Mouse (Mus musculus) heart, adult 2 months (tissue): Measurements from ENCODE around the gene Slc25a25. TPM values are rescaled to one million over a fixed set of nuclear protein-coding genes. Genes with fewer than 3 reads are reported as not detected.

Source experiments
- DNase-seq, 2 experiments: peaks; one replicate each; pipeline ENCODE4 v3.0.0; 2021
- H3K27ac ChIP-seq: fragments of 200-600 bp; 2 replicates; pipeline ENCODE4 v1.8.1; 2022
- H3K27me3 ChIP-seq: fragments of 200-500 bp; 2 replicates; pipeline ENCODE4 v1.6.1; 2012; ENCODE audit warnings: mild to moderate bottlenecking, low read length, inconsistent platforms, mixed read lengths; ENCODE audit not compliant: control insufficient read depth, insufficient read depth
- H3K36me3 ChIP-seq: fragments of 200-500 bp; 2 replicates; pipeline ENCODE4 v1.6.1; 2012; ENCODE audit warnings: low read length, inconsistent platforms; ENCODE audit not compliant: control insufficient read depth, insufficient read depth
- H3K4me1 ChIP-seq: fragments of 200-500 bp; 2 replicates; pipeline ENCODE4 v1.6.1; 2011; ENCODE audit warnings: low read length; ENCODE audit not compliant: control insufficient read depth, insufficient read depth
- H3K4me3 ChIP-seq: fragments of 200-600 bp; 2 replicates; pipeline ENCODE4 v1.8.1; 2022
- H3K79me2 ChIP-seq: fragments of 200-500 bp; replicated peaks from 2 replicates; pipeline ENCODE4 v1.6.1; 2012; ENCODE audit warnings: mild to moderate bottlenecking, inconsistent platforms, low read length, moderate library complexity, mixed read lengths; ENCODE audit not compliant: control insufficient read depth, insufficient read depth
- H3K9ac ChIP-seq: fragments of 200-500 bp; 2 replicates; pipeline ENCODE4 v1.6.1; 2012; ENCODE audit warnings: low read depth, mild to moderate bottlenecking, control low read depth, inconsistent platforms, low read length, mixed read lengths
- CTCF ChIP-seq: fragments of 200-600 bp; IDR thresholded peaks from 2 replicates; pipeline ENCODE4 v1.8.1; 2022; ENCODE audit warnings: antibody characterized with exemption, mild to moderate bottlenecking, moderate library complexity
- EP300 ChIP-seq: fragments of 200-500 bp; IDR thresholded peaks from 2 replicates; pipeline ENCODE4 v1.6.1; 2011; ENCODE audit warnings: low read depth, low read length, control low read depth; ENCODE audit not compliant: insufficient read depth
- POLR2A ChIP-seq: fragments of 200-500 bp; IDR thresholded peaks from 2 replicates; pipeline ENCODE4 v1.6.1; 2011; ENCODE audit warnings: mild to moderate bottlenecking, low read depth, low read length, control low read depth; ENCODE audit not compliant: insufficient read depth
- WGBS: fragments of 180-500 bp; shearing (Covaris S2); methylation state at CpG from one replicate; pipeline ENCODE4 v1.1.7; 2018; 5-methylcytosine and 5-hydroxymethylcytosine counted together
- intact Hi-C: fragments of 180-260 bp; cut with DNase I; formaldehyde crosslinking; loops from one replicate; pipeline ENCODE4 v1.15.1; 2025
- polyA plus RNA-seq: library from polyadenylated mRNA; depleted of rRNA; stranded (reverse); fragments of >200 nt; gene quantifications from 2 replicates; pipeline ENCODE4 v1.2.3, GENCODE M21; 2012
- total RNA-seq, 2 experiments: library from RNA; stranded (reverse); gene quantifications; 2 replicates each; pipeline ENCODE4 v1.2.3; 2021

Slc25a25 gene
- total and polyA plus RNA-seq, 3 experiments: 5.7 to 10.1 (median 8.5) TPM

GRCm38 (mm10) chr2:32413936-32414335 lies 37.3 kb downstream of the Slc25a25 start:
- no peaks in the 10 kb centered on the region; the same call in 1 of the 2 replicates for H3K36me3 ChIP-seq
- H3K4me3 ChIP-seq: no peak overlapping the region
- H3K4me1 ChIP-seq: peaks cover 2% of the 10 kb centered on the region
- 57% methylated on average over 5 of the region's 5 CpGs for WGBS
- H3K27ac ChIP-seq: no peak overlapping the region
- intact Hi-C loops: no loop called here
- DNase-seq: no peak
- TF ChIP-seq POLR2A: no peak
- TF ChIP-seq CTCF: no peak
- TF ChIP-seq EP300: no peak
- H3K27me3 ChIP-seq: no peaks in the 10 kb centered on the region
- no peaks in the 10 kb centered on the region for H3K79me2 ChIP-seq
- no peak overlapping the region for H3K9ac ChIP-seq

GRCm38 (mm10) chr2:32412742-32413531 lies 38.3 kb downstream of the Slc25a25 start:
- DNase-seq: no peak
- Histone ChIP-seq H3K4me3 (no peak overlapping the region), H3K27me3 (no peaks in the 10 kb centered on the region), H3K79me2 (no peaks in the 10 kb centered on the region), H3K27ac (no peak overlapping the region), H3K4me1 (no peaks in the 10 kb centered on the region), H3K9ac (no peak overlapping the region), H3K36me3 (no peaks in the 10 kb centered on the region)
- TF ChIP-seq EP300: no peak
- TF ChIP-seq CTCF: no peak
- TF ChIP-seq POLR2A: no peak
- 81% methylated on average over 6 of the region's 6 CpGs for WGBS
- intact Hi-C loops: no loop called here

GRCm38 (mm10) chr2:32411407-32411806 lies 39.8 kb downstream of the Slc25a25 start:
- Histone ChIP-seq H3K79me2 (no peaks in the 10 kb centered on the region), H3K27me3 (no peaks in the 10 kb centered on the region), H3K9ac (no peak overlapping the region), H3K27ac (no peak overlapping the region), H3K4me1 (no peaks in the 10 kb centered on the region), H3K4me3 (no peak overlapping the region), H3K36me3 (no peaks in the 10 kb centered on the region)
- no peak for DNase-seq
- intact Hi-C loops: no loop called here
- no peak for TF ChIP-seq CTCF
- TF ChIP-seq EP300: no peak
- no peak for TF ChIP-seq POLR2A
- WGBS: 77% methylated on average over 7 of the region's 7 CpGs

GRCm38 (mm10) chr2:32408429-32409424 lies 42.5 kb downstream of the Slc25a25 start:
- WGBS: 80% methylated on average over 25 of the region's 25 CpGs
- no peaks in the 10 kb centered on the region for H3K4me1 ChIP-seq
- H3K36me3 ChIP-seq: no peaks in the 10 kb centered on the region
- no peaks in the 10 kb centered on the region for H3K27me3 ChIP-seq
- no peak overlapping the region for H3K9ac ChIP-seq
- intact Hi-C loops: no loop called here
- no peak for TF ChIP-seq POLR2A
- TF ChIP-seq CTCF: no peak
- no peak for TF ChIP-seq EP300
- DNase-seq: no peak
- no peak overlapping the region for H3K4me3 ChIP-seq
- H3K27ac ChIP-seq: no peak overlapping the region
- no peaks in the 10 kb centered on the region for H3K79me2 ChIP-seq

GRCm38 (mm10) chr2:32407144-32407824 lies 44.0 kb downstream of the Slc25a25 start:
- 70% methylated on average over 7 of the region's 7 CpGs for WGBS
- TF ChIP-seq POLR2A: no peak
- TF ChIP-seq EP300: no peak
- TF ChIP-seq CTCF: no peak

More at GRCm38 (mm10) chr2:32407144-32407824, 44.0 kb downstream of the Slc25a25 start:
- Histone ChIP-seq H3K4me1 (no peaks in the 10 kb centered on the region), H3K27ac (no peak overlapping the region), H3K9ac (no peak overlapping the region), H3K79me2 (no peaks in the 10 kb centered on the region), H3K4me3 (no peak overlapping the region), H3K36me3 (no peaks in the 10 kb centered on the region), H3K27me3 (no peaks in the 10 kb centered on the region)
- intact Hi-C loops: no loop called here
- DNase-seq: no peak
